Mouse (Mus musculus) neutrophil, adult 5-6 weeks (primary cell): ENCODE results near the gene Vwa8. TPM values are rescaled to one million over a fixed set of nuclear protein-coding genes. Genes with fewer than 3 reads are reported as not detected.
A peak's percentile ranks its signal among the peaks of the same experiment; 100 is the strongest.

Experiments
- ATAC-seq: fragments of 151-379, 151-347 bp; 2 replicates; pipeline ENCODE4 v1.8.0; 2017; ENCODE audit warnings: mild to moderate bottlenecking, moderate TSS enrichment; ENCODE audit not compliant: insufficient number of reproducible peaks, poor library complexity, low FRiP score, severe bottlenecking; ENCODE audit errors: extremely low read depth
- total RNA-seq: library from RNA; stranded (forward); fragments of 200-1000 nt; gene quantifications from 2 replicates; pipeline ENCODE4 v1.2.3, GENCODE M21; 2017

The Vwa8 gene
- total RNA-seq, 1 experiment from 2014 or later: 11.2 TPM

DNA sequence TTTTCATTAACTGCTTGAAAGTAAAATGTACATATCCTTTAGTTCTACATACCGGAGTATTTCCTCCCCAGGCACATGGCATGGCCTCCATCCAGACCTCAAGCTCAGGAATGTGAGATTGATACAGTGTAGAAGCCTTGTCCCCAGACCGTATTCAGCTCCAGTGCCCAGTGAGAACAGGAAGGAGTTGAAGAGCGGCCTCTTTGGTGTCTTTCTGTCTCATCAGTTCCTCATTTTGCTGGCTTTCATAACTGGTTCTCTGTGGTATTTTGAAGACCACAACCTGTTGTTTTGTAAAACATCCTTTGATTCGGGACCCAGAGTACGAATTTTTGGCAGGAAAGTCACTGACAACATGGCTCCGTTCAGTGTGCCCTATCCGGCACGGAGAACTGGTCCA, 274.6 kb downstream of the Vwa8 start:
- ATAC-seq: peak; percentile 72

- peak; percentile 67; the same call in 1 of the 2 replicates for ATAC-seq
These were observed 275.8 kb downstream of the Vwa8 start for GRCm38 (mm10) chr14:79124643-79125042.

DNA sequence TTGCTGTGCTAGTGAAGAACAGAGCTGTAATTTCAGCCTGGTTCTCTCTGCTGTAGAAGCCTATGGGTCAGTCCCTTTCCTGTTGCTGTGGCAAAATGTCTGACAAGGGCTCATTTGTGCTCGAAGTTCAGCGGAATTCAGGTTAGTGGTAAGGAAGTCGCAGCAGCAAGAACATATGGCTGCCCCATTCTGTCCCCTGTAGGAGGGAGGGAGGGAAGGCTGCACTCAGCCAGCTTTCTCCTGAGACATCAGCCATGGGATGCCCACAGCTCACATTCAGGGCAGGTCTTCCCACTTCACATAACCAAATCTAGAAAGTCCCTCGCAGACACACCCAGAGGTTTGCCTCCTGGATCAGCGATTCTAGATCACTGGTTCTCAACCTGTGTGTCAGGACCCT, 277.3 kb downstream of the Vwa8 start:
- no peak for ATAC-seq

GRCm38 (mm10) chr14:79134891-79135334, 286.1 kb downstream of the Vwa8 start:
- no peak for ATAC-seq

GRCm38 (mm10) chr14:79135441-79135840, 286.6 kb downstream of the Vwa8 start:
- no peak for ATAC-seq

DNA sequence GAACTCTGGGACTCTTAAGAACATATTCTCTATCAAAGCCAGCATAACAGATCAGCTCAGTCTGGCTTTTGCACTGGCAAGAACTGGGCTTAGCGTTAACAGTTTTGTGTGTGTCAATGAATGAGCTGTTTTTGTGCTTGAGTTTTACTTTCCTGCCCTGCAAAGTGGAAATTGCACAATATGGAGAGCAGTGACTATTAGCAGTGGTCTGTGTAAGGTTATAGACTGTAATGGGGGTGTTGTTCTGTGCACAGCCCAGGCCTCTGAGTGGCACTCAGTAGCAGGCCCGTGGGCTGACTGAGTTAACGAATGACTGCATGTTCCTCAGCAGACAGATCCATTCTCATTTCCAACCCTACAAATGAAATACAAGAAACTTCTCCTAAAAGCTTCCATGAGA, 287.7 kb downstream of the Vwa8 start:
- ATAC-seq: no peak

DNA sequence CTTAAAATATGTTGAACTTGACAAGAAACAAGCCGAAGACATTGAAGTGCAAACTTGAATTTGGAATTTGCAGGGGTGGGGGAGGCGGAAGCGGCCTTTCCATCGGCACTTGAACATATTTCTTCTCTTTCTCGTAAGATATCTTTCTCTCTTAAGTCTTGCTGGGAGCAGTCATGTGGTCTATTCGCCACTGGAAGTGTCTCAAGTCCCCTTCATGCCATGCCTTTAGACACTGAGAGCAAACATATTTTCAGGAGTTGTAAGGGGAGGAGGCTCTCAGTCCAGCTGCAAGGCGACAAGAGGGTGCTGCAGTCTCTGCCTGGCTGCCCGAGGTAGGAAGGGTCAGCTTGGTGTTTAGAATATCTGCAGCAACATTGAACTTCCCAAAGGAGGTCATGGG, 288.2 kb downstream of the Vwa8 start:
- ATAC-seq: no peak

DNA sequence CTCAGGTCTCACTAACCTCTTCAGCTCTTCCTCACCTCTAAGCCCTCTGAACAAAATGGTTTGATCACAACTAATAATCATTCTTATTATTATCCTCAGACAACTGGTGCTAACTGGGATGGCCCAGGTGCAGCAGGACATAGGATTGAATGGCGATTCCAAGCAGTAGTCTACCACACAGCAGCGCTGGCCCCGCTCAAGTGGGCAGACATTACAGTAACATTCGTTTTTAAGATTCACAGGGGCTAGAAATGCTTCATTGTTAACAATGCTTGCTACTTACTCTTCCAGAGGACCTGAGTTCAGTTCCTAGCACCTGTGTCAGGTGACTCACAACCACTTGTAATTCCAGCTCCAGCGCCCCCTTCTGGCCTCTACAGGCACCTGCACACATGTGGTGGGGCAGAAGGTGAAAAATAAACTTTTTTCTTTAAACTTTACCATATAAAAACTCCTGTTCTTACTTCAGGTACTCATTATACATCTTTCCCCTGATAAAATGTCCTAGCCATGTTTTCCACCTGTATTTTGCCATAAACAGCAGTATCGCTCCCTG, 290.3 kb downstream of the Vwa8 start:
- ATAC-seq: no peak

DNA sequence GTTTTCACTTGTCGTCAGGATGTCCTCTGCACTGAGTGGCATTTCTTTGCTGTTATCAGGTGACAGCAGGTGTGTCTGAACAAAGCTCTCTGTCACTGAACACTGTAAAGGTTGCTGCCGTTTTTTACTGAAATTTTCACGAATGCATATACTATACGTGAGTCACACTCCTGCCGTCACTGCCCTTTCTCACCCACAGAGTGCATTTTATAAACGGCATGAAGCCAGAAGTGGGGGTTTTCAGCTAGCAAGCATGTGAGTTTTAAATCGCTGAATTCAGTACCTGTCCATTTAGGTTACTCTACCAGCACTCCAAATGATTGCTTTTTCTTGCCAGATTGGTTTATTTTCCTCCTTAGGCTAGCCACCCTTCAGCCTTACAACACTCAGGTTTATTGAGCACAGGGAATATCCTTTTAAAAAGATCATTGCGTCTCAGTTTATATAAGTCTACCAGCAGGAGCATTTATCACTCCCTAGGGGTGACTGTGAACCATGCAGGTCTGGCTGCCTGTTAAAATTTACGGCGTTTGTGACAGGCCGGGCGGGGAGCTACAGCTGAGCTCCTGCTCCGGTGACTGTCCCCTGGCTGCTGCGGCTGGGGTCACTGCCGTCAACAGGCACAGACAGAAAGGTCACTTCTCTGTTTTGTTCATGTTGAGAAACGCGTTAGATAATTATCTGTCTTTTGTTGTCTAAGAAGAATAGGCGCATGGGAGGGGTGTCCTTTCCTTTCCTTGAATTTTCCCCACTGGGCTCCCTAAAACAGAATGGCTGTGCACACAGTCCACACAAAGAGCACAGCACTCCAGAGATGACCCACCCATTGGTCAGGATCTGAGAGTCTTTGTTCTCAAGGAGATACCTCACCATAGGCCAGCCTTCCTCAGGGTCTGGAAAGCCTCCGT, 291.3 kb downstream of the Vwa8 start:
- no peak for ATAC-seq

DNA sequence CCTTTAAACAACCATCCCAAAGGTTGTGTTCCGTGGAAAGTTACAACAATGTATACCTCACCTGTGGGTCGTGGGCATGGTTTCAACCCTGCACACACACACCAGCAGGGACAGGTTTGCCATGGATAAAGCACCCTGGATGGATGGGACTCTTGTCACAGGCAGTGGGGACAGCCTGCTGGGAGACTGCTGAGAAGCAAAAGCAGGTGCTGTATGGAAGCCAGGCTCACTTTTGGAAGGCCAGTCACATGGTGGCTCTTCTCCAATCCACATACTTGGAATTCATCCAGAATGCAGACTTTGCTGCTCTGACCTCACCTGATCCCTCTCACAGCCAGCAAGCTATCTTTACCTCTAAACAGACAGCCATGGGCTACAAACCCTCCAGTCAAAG, 292.0 kb downstream of the Vwa8 start:
- no peak for ATAC-seq

DNA sequence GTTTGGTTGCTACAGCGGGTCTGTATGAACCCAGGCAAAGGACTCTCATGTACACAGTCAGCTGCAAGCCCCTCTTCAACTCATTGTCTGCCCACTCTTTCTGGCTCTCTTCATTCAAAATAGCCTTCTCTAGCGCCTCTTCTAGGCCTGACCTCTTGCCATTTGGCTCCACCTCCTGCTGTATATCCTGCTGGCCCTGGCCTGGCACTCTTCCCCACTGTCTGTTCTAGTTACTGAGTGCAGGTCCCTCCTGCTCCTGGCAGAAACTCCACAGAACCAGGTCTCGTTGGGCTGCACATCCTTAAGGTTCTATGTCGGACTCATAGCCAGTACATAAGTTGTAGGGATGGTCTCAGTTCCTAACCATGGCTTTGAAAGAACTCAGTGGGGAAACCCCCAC, 293.5 kb downstream of the Vwa8 start:
- no peak for ATAC-seq

DNA sequence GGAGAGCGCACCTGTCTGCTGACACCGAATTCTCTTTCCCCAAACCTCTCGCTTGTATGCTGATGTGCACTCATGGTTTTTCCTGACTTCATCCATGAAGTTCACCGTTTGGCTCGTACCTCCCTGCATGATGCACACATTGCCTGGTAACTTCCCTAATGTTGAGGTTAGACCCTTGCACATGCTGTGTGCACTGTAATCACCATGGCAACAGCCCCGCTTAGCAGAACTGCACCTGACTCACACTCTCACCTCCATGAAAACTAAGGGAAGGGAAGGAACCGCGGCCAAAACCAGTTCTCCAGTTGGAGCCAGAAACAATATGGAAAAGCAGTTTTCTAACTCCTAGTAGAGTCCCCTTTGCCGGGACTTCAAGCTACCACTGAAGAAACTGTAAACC, 294.8 kb downstream of the Vwa8 start:
- ATAC-seq: no peak

- ATAC-seq: no peak
These were observed 295.7 kb downstream of the Vwa8 start for GRCm38 (mm10) chr14:79144278-79145224.

DNA sequence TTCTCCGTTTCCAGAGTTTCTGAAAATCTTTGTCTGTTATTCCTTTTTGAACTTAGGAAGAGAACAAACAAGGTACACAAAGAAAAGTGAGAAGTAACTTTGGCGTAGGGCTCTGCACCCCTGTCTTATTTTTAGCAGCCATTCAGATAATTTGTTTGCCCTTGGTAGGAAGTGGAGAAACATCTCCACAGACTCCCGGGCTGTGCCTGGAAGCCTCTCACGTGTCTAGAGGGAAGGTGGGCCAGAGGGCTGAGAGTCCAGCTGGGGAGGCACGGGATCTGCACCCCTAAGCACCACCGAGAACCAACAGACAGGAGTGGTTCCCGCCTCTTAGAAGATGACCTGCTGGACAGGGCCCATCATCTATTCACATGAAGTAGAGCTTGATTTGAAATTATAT, 302.9 kb downstream of the Vwa8 start:
- no peak for ATAC-seq

DNA sequence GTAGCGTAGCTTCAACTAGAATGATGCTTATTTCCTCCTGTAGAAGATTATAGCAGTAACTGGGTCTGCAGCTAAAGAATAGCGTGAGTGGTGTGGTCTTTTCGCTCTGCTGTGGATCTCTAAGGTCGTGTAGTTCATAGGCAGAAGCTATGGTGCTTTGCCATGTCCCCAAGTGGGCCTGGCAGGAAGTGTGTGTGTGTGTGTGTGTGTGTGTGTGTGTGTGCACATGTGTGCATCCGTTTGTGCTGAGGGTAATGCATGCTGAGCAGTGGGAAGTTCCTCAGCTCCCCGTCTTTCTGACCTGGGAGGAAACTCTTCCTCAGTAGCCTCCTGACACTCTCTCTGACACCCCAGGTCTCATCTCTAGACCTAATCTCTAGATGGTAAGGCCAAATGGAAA, 305.0 kb downstream of the Vwa8 start:
- ATAC-seq: 0 out of 2 replicates have a peak, but pooled peaks have one; percentile 13

DNA sequence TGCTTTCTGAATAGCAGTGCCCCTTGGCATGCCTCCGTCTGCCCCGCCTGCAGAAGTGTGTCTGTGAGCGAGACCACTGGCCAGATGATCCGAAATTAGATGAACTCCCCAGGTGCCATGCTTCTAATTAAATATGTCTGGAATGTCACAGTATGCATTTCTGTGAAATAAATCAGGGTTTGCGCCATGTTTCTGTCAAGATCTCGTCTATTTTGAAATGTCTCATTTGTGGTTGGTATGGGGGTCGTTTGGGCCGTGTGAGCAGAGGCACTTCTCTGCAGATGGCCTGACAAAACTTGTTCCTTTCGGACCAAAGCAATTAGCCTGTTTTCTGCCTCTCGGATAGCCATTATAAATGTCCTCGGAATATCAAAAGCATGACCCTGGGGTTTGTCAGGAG, 306.1 kb downstream of the Vwa8 start:
- ATAC-seq: no peak

DNA sequence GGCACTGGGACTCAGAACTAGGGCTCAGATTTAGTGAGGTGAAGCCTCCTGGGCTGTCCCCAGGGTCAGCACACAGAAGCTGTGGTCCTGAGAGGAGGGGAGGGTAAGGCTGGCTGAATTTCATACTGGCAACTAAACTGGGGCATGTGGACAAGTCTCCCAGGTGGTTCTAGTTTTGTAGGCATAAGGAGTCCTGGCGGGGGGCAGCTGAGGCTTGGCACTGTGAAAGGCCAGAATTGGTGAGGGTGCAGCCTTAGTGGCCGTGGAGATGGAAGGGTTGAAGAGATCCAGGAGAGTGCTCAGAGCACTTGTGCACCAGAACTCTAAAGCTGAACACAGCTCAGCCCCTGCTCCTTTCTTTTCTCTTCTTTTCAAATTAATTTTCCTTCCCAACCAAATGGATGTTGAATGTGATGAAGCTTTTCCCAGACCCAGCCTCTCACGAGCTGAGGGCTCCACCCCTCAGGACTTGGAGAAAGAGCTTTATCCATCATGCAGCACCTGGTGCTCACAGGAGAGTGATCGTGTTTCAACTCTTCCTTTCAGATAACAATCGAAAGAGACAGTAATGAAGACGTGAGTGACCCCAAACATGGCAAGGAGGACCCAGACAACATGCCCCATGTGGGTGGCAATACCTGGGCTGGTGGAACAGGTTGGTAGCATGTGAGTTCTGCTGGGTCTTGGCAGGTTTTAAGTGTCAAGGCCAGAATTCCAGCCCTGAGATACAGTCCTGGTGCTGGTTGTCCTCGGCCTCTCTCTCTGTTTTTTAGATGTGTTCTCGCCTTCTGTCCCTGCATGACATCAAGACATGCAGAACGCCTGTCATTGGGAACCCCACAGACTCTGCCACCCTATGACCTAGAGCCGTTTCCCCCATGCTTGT, 307.9 kb downstream of the Vwa8 start:
- ATAC-seq: no peak

- no peak for ATAC-seq
These were observed 308.8 kb downstream of the Vwa8 start for GRCm38 (mm10) chr14:79157451-79158218.
